ENCODE assay signal across 8 mouse cellular contexts in the genomic region with DNA sequence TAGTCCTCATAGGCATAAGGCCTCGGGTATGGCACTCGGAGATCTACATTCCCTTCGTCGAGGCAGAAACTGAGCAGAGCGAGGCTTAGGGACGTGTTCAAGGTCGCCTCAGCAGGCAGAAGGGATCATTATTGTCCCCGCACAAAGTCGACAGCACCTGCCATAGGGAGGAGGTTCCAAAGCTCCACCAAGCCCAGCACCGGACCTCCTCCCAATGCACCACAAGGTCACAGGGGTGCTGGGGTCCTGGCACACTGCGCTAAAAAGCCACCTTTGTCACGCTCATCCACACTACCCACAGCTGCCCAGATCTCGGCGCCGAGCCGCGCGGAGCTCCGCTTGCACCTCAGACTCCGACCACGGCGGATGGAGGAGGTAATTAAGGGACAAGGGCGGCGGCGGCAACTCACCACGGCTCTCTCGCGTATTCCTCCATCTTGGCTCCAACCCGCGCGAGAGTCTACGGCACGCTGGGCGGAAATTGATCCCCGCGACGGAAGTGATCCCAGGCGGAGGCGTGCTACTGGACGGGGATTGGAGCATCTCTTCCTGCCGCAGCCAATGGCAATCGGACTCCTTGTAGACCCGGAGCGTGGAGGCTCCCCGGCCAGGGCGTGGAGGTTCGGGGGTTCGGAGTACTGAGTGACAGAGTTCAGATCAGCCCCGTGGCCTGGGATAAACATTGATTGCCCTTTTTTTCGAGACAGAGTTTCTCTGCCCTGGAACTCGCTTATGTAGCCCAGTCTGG. TPM values are rescaled to one million over a fixed set of nuclear protein-coding genes. Genes with fewer than 3 reads are reported as not detected.
DNase-seq lines count a peak whose midpoint lies in the region; ATAC-seq and TF ChIP-seq lines count a peak whose summit lies in the region.

Gene Timm17a (minus strand): TSS at position 495 of the 748 bp plus-strand sequence.

- peaks cover 27% of the 10 kb centered on the region for H3K36me3 ChIP-seq in G1E (replicated peaks)
- H3K36me3 ChIP-seq in forebrain, embryonic 16.5 days (ENCODE audit: control insufficient read depth, insufficient read depth): peaks cover 7% of the 10 kb centered on the region
- H3K36me3 ChIP-seq in lung, embryonic 14.5 days (ENCODE audit: insufficient read depth): peaks cover 16% of the 10 kb centered on the region
- 0 out of 2 replicates have a peak, but pooled peaks cover 5% of the 10 kb centered on the region for H3K36me3 ChIP-seq in thymus, adult 2 months (ENCODE audit: control insufficient read depth, insufficient read depth, low read length)

- H3K27ac ChIP-seq in forebrain, embryonic 16.5 days (ENCODE audit: low read length): peak within 1 kb of the TSS; percentile 80
- H3K27ac ChIP-seq in layer of hippocampus, adult 2 months: peak within 1 kb of the TSS; percentile 98
- H3K27ac ChIP-seq in lung, embryonic 14.5 days (ENCODE audit: low read depth): peak within 1 kb of the TSS; percentile 74
- H3K27ac ChIP-seq in olfactory bulb, adult 2 months (ENCODE audit: insufficient read depth, low read depth, low read length): peak within 1 kb of the TSS; percentile 82
- H3K27ac ChIP-seq in thymus, adult 2 months (ENCODE audit: control insufficient read depth, insufficient read depth, low read length): no peak within 1 kb of the TSS

- peak within 1 kb of the TSS; percentile 83 for H3K4me3 ChIP-seq in G1E (ENCODE audit: low read depth, low read length)
- H3K4me3 ChIP-seq in forebrain, embryonic 16.5 days (replicated peaks; ENCODE audit: low read length): peak within 1 kb of the TSS; percentile 97
- H3K4me3 ChIP-seq in layer of hippocampus, adult 2 months: peak within 1 kb of the TSS; percentile 90
- H3K4me3 ChIP-seq in lung, embryonic 14.5 days (ENCODE audit: low read depth, low read length): peak within 1 kb of the TSS; percentile 97
- peak within 1 kb of the TSS; percentile 76 for H3K4me3 ChIP-seq in olfactory bulb, adult 2 months (ENCODE audit: insufficient read depth, low read depth, low read length)
- H3K4me3 ChIP-seq in thymus, adult 2 months (ENCODE audit: control insufficient read depth, insufficient read depth, low read length): peak within 1 kb of the TSS; percentile 85

- H3K4me1 ChIP-seq in G1E (ENCODE audit: insufficient read depth, low read depth, low read length): peaks cover 27% of the 10 kb centered on the region
- H3K4me1 ChIP-seq in forebrain, embryonic 16.5 days (replicated peaks; ENCODE audit: control insufficient read depth, insufficient read depth, low read length): peaks cover 12% of the 10 kb centered on the region
- H3K4me1 ChIP-seq in lung, embryonic 14.5 days (ENCODE audit: insufficient read depth): peaks cover 9% of the 10 kb centered on the region; the same call in 1 of the 2 replicates
- H3K4me1 ChIP-seq in olfactory bulb, adult 2 months (ENCODE audit: control insufficient read depth, insufficient read depth, low read length): peaks cover 5% of the 10 kb centered on the region
- H3K4me1 ChIP-seq in thymus, adult 2 months (replicated peaks; ENCODE audit: control insufficient read depth, insufficient read depth, low read length): no peaks in the 10 kb centered on the region

- TF ChIP-seq CTCF in G1E (IDR thresholded peaks at IDR 0.05; ENCODE audit: low read depth, low read length): no peak
- no peak for TF ChIP-seq CTCF in layer of hippocampus, adult 2 months (conservative IDR thresholded peaks at IDR 0.05)
- no peak for TF ChIP-seq CTCF in lung, embryonic 14.5 days (IDR thresholded peaks at IDR 0.05; ENCODE audit: low read depth)
- no peak for TF ChIP-seq CTCF in olfactory bulb, adult 2 months (IDR thresholded peaks at IDR 0.05; ENCODE audit: insufficient read depth, low read depth, low read length)
- peak; percentile 51; the same call in 1 of the 2 replicates for TF ChIP-seq CTCF in thymus, adult 2 months (IDR thresholded peaks at IDR 0.05; ENCODE audit: borderline replicate concordance, control insufficient read depth, extremely low read depth, insufficient read depth, low read length, poor library complexity)

- peak; percentile 100 for DNase-seq in G1E (ENCODE audit: low spot score)
- peak; percentile 91 to 96 for DNase-seq in cerebellum, adult 18-20 months
- DNase-seq in heart, postnatal 36 days: peak; percentile 89
- DNase-seq in layer of hippocampus, adult 2 months (ENCODE audit: low spot score in 2 of 2): peak; percentile 94 to 95
- DNase-seq in lung, embryonic 14.5 days: peak; percentile 98
- peak; percentile 90 for DNase-seq in thymus, adult 2 months

- peak; percentile 70; the same call in 1 of the 2 replicates for TF ChIP-seq POLR2A in olfactory bulb, adult 2 months (IDR thresholded peaks at IDR 0.05; ENCODE audit: insufficient read depth, low read depth, low read length)
- peak; percentile 81 for TF ChIP-seq POLR2A in thymus, adult 2 months (IDR thresholded peaks at IDR 0.05; ENCODE audit: control insufficient read depth, extremely low read depth, insufficient read depth, low read length, poor library complexity)

- H3K9ac ChIP-seq in forebrain, embryonic 16.5 days (replicated peaks; ENCODE audit: low read depth, low read length): peak within 1 kb of the TSS; percentile 99
- H3K9ac ChIP-seq in lung, embryonic 14.5 days: peak within 1 kb of the TSS; percentile 98

- H3K4me2 ChIP-seq in forebrain, embryonic 16.5 days (ENCODE audit: low read length): peak within 1 kb of the TSS; percentile 90
- peak within 1 kb of the TSS; percentile 89 for H3K4me2 ChIP-seq in lung, embryonic 14.5 days

- peaks cover 8% of the 10 kb centered on the region; the same call in 1 of the 2 replicates for H3K27me3 ChIP-seq in G1E (ENCODE audit: insufficient read depth, low read length)
- no peaks in the 10 kb centered on the region; the same call in 1 of the 2 replicates for H3K27me3 ChIP-seq in forebrain, embryonic 16.5 days (replicated peaks; ENCODE audit: control insufficient read depth, insufficient read depth, low read length)
- H3K27me3 ChIP-seq in lung, embryonic 14.5 days (ENCODE audit: insufficient read depth, low read length): no peaks in the 10 kb centered on the region
- no peaks in the 10 kb centered on the region for H3K27me3 ChIP-seq in thymus, adult 2 months (ENCODE audit: control insufficient read depth, insufficient read depth, low read length)

- ATAC-seq in G1E (ENCODE audit: extremely low read depth, insufficient number of reproducible peaks, low FRiP score, poor library complexity, severe bottlenecking): peak; percentile 99
- ATAC-seq in forebrain, embryonic 16.5 days: peak; percentile 100
- peak; percentile 100 for ATAC-seq in lung, embryonic 14.5 days (ENCODE audit: insufficient read depth)

- H3K9me3 ChIP-seq in G1E (replicated peaks): no peaks in the 10 kb centered on the region
- no peaks in the 10 kb centered on the region for H3K9me3 ChIP-seq in forebrain, embryonic 16.5 days (ENCODE audit: control insufficient read depth, low read length)
- no peaks in the 10 kb centered on the region for H3K9me3 ChIP-seq in lung, embryonic 14.5 days (ENCODE audit: low read depth, low read length)

- WGBS in forebrain, embryonic 16.5 days: under 1% methylated on average over 51 of the region's 51 CpGs
- under 1% methylated on average over 51 of the region's 51 CpGs for WGBS in lung, embryonic 14.5 days
- WGBS in olfactory bulb, adult 2 months: 0% methylated on average over 51 of the region's 51 CpGs
- under 1% methylated on average over 51 of the region's 51 CpGs for WGBS in thymus, adult 2 months

- intact Hi-C loops in heart, postnatal 36 days (cut with DNase I): loop anchor here (1.0 to 2.0 kb wide), 2 partner anchors 29 to 55 kb away; partner anchors contain the start of gene Rnpep

RNA-seq across cellular contexts. Expression of gene Timm17a, which starts in this region (rescaled TPM):
- total RNA-seq in G1E (2014; fragmentation: Nextera tagmentation) (87.0 and 89.5 TPM in 2 replicates), G1E (2017) (91.1 TPM in 2 replicates)
- polyA plus RNA-seq in G1E (2012): 4.0 and 4.5 TPM in 2 replicates
- 144 and 154 TPM in 2 replicates for polyA plus RNA-seq in forebrain, embryonic 16.5 days (2015; fragmentation: Nextera tagmentation; extraction: Ambion mirVana)
- total RNA-seq in heart, postnatal 36 days (2021): 100 to 1,000 TPM; 366 to 397 TPM
- 100 to 1,000 TPM; 177 to 178 TPM for total RNA-seq in layer of hippocampus, adult 2 months (2021)
- 177 and 189 TPM in 2 replicates for polyA plus RNA-seq in lung, embryonic 14.5 days (2014; fragmentation: Nextera tagmentation; extraction: Ambion mirVana)
- not detected in 2 replicates for polyA plus RNA-seq in olfactory bulb, adult 2 months (2012; ENCODE audit: insufficient read depth, insufficient read length, low replicate concordance, missing spikeins)
- 44.8 and 50.3 TPM in 2 replicates for polyA plus RNA-seq in thymus, adult 2 months (2012; rRNA removed)
